Comparison of ENCODE assay signal across 1 mouse cellular context in the genomic region with DNA sequence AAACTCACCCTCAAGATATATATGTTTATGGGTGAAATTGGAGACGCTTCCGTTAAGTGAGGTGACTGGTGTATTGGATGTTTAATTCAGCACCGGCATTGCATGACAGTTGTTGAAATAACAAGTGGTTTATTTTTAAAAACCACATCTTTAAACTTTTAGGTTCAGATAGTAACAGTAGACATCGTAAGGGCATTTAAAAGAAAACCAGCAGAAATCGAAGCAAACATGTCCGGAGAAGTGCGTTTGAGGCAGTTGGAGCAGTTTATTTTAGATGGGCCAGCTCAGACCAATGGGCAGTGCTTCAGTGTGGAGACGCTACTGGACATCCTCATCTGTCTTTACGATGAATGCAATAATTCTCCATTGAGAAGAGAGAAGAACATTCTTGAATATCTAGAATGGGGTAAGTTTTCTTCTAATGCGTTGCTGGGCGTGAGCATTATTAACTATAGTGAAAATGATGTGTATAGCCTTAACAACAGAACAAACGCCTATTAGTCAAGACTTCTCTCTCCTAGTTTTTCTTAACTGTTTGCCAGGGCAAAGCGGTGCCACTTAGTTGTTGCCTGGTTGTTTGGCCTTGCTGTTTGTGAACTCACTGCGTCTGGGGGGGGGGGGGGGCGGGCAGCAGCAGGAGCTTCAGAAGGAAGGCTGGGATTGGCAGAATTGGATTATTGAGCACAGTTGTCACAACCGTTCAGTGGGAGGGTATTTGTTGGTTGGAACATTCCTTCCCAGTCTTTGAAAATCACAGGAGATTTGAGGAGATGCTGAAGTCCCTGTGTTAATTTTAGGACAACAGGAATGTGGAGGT.
TF ChIP-seq lines count a peak whose summit lies in the region.

No protein-coding gene starts in this region.

TF ChIP-seq in CH12.LX, 34 proteins besides CTCF, POLR2A, EP300 and RAD21 (continued from another document):
- TF ChIP-seq SIN3A (IDR thresholded peaks at IDR 0.05; ENCODE audit: low read length) (no peak; the same call in 1 of the 2 replicates), JUN (IDR thresholded peaks at IDR 0.05; ENCODE audit: insufficient read depth, low read depth, low read length) (no peak)
